Mouse (Mus musculus) forebrain, embryonic 11.5 days (tissue): ENCODE results near the gene Thnsl1. TPM values are rescaled to one million over a fixed set of nuclear protein-coding genes. Genes with fewer than 3 reads are reported as not detected.

Source experiments
- polyA plus RNA-seq: library from polyadenylated mRNA; unstranded; fragments of >200 nt; fragmentation: Nextera tagmentation; extraction: Ambion mirVana; gene quantifications from 2 replicates; pipeline ENCODE4 v1.2.1, GENCODE M21; 2014

The Thnsl1 gene
- polyA plus RNA-seq, 1 experiment from 2014 or later = 18.2 TPM

Other genes with a start within 250 kb of the Thnsl1 start
- 56.9 and 61.2 TPM in 2 replicates for gene Arhgap21, start 236.8 kb upstream of the Thnsl1 start, polyA plus RNA-seq
- 1.2 and 1.4 TPM in 2 replicates for gene Enkur, start 359 bp upstream of the Thnsl1 start, polyA plus RNA-seq
- 0.11 and 0.47 TPM in 2 replicates for gene Gpr158, start 161.8 kb downstream of the Thnsl1 start, polyA plus RNA-seq